Mouse (Mus musculus) spleen, adult 2 months (tissue): ENCODE measurements at regions not wholly inside any gene's neighbourhood (a gene's known extent, or its start where the extent isn't known, plus 50 kb on each side); places are given as distances from the start of the nearest gene placed in this dataset.

ENCODE experiments used
- CTCF ChIP-seq: fragments of 200-500 bp; IDR thresholded peaks from 2 replicates; pipeline ENCODE4 v1.5.1; 2011; ENCODE audit warnings: mild to moderate bottlenecking, inconsistent platforms; ENCODE audit not compliant: insufficient read depth, insufficient read length, insufficient replicate concordance; ENCODE audit errors: extremely low read depth
- POLR2A ChIP-seq: fragments of 200-500 bp; IDR thresholded peaks from 2 replicates; pipeline ENCODE4 v1.6.1; 2011; ENCODE audit warnings: low read depth, low read length, inconsistent platforms

DNA sequence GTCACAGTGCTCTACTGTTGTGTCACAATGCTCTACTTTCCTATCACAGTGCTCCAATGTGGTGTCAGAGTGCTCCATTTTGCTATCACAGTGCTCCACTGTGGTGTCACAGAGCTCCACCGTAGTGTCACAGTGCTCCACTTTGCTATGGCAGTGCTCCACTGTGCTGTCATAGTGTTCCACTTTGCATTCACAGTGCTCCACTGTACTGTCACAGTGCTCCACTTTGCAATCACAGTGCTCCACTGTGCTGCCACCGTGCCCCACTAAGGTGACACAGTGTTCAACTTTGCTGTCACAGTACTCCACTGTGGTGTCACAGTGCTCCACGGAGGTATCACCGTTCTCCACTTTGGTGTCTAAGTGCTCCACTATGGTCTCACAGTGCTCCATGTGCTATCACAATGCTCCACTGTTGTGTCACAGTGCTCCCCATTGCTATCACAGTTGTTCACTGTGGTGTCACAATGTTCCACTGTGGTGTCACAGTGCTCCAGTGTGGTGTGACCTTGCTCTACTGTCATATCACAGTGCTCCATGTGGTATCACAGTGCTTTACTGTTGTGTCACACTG, 78.9 kb upstream of the Trpm1 start:
- TF ChIP-seq CTCF (no peak), POLR2A (no peak)
